Mouse (Mus musculus): ENCODE results near the gene Slc22a17.

GRCm38 (mm10) chr14:54856703-54857102 lies 56.2 kb downstream of the Slc22a17 start:
- no peak for TF ChIP-seq CTCF (IDR thresholded peaks at IDR 0.05; ENCODE audit: low read depth)
- TF ChIP-seq EP300 (IDR thresholded peaks at IDR 0.05; ENCODE audit: low read depth): no peak

Data from liver, postnatal 0 days (tissue).